Mouse (Mus musculus) heart, postnatal 0 days (tissue): ENCODE data around the gene Arl4c.

ENCODE experiments used
- CTCF ChIP-seq: IDR thresholded peaks from 2 replicates; pipeline ENCODE4 v1.5.1; 2016; ENCODE audit warnings: antibody characterized with exemption, control low read depth, low read depth
- EP300 ChIP-seq: IDR thresholded peaks from 2 replicates; pipeline ENCODE4 v1.6.1; 2016; ENCODE audit warnings: antibody characterized with exemption, low read depth

DNA sequence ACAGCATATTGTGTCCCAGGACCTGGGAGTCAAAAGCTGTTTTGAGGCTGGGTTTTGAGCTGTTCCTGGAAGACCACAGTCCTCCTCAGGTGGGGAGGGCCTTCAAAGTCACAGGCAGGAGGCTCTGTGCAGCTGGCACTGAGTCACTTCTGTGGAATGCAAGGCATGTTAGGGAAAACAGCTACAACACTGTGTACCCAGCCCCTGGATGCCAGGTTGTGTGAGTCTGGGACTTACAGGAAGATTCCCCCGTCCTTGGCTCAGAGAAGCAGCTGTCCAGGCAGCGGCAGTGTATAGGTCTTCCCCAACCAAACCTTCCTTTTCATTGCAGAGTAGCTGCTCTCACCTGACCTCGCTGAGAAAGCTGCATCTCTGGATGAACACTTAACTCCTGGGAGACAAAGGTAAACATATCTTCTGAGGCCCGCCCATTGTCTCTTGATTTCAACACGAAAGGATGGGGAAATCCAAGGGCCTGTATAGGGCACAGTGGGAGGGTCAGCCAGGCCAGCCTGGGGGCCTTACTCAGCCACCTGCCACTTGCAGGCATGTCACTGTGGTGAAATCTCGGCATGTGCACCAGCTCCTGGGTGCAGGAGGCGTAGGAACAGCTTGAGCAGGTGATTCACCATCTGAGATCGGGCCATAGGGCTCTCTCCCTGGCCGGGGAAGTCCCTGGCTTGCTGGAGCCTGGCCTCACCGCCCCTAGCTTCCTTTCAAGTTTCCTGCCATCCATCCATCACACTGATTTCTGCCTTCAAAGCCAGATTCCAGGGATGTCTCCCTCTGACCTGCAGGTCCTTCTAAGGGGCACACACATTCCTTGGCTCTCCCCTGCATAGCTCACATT is 62.4 kb downstream of the Arl4c start:
- no peak for TF ChIP-seq CTCF
- TF ChIP-seq EP300: no peak
